Mouse (Mus musculus) heart, embryonic 10.5 days (tissue): Measurements from ENCODE around the gene Chrm3. TPM values are rescaled to one million over a fixed set of nuclear protein-coding genes. Genes with fewer than 3 reads are reported as not detected.
"Not testable (repeated sequence)": the region's sequence is repeated elsewhere in the genome, so short reads cannot be mapped to it uniquely, and the experiment has no call there.

Experiments
- DNase-seq: peaks from one replicate; pipeline ENCODE4 v3.0.0-alpha.2; 2017; ENCODE audit warnings: low spot score
- H3K27ac ChIP-seq: fragments of 300-500 bp; sonication (generic); 2 replicates; pipeline ENCODE4 v1.5.1; 2016; ENCODE audit warnings: mild to moderate bottlenecking
- H3K27me3 ChIP-seq: fragments of 300-500 bp; sonication (generic); 2 replicates; pipeline ENCODE4 v1.6.1; 2016; ENCODE audit warnings: mild to moderate bottlenecking; ENCODE audit not compliant: poor library complexity, insufficient read depth, severe bottlenecking
- H3K36me3 ChIP-seq: fragments of 300-500 bp; sonication (generic); 2 replicates; pipeline ENCODE4 v1.6.1; 2016; ENCODE audit warnings: mild to moderate bottlenecking, moderate library complexity
- H3K4me1 ChIP-seq: fragments of 300-500 bp; sonication (generic); 2 replicates; pipeline ENCODE4 v1.6.1; 2016; ENCODE audit warnings: mild to moderate bottlenecking
- H3K4me3 ChIP-seq: fragments of 300-500 bp; sonication (generic); 2 replicates; pipeline ENCODE4 v1.5.1; 2016; ENCODE audit warnings: mild to moderate bottlenecking, moderate library complexity
- H3K9me3 ChIP-seq: fragments of 300-500 bp; sonication (generic); 2 replicates; pipeline ENCODE4 v1.6.1; 2016; ENCODE audit warnings: mild to moderate bottlenecking, moderate library complexity
- WGBS: fragments of 180-500 bp; shearing (Covaris S2); methylation state at CpG from one replicate; pipeline ENCODE4 v1.1.7; 2016; 5-methylcytosine and 5-hydroxymethylcytosine counted together
- polyA plus RNA-seq: library from polyadenylated mRNA; unstranded; fragments of >200 nt; fragmentation: Nextera tagmentation; extraction: Ambion mirVana; gene quantifications from 2 replicates; pipeline ENCODE4 v1.2.1, GENCODE M21; 2016

Gene Chrm3
- 0.09 and 0.39 TPM in 2 replicates for polyA plus RNA-seq

GRCm38 (mm10) chr13:10360777-10361176, at the start of gene Chrm3:
Gene Chrm3, minus strand, starts transcription at chr13:10360847.
- H3K27me3 ChIP-seq, result peaks cover 50% of the 10 kb centered on the region
- 3% methylated on average over 18 of the region's 18 CpGs for WGBS

GRCm38 (mm10) chr13:10394364-10394763, 33.7 kb upstream of the Chrm3 start:
- H3K27me3 ChIP-seq, result no peaks in the 10 kb centered on the region
- no peaks in the 10 kb centered on the region for H3K9me3 ChIP-seq
- no peak for DNase-seq
- no peaks in the 10 kb centered on the region for H3K4me1 ChIP-seq
- no peaks in the 10 kb centered on the region for H3K36me3 ChIP-seq
- H3K27ac ChIP-seq, result no peak overlapping the region
- H3K4me3 ChIP-seq, result no peak overlapping the region
- 95% methylated on average over 2 of the region's 2 CpGs for WGBS

More at GRCm38 (mm10) chr13:10360777-10361176, at the start of gene Chrm3:
- DNase-seq, result no peak
- no peaks in the 10 kb centered on the region for H3K36me3 ChIP-seq
- H3K27ac ChIP-seq, result peak within 1 kb of the TSS; percentile 17; the same call in 1 of the 2 replicates
- no peaks in the 10 kb centered on the region for H3K9me3 ChIP-seq
- peak within 1 kb of the TSS; percentile 77 for H3K4me3 ChIP-seq
- peaks cover 13% of the 10 kb centered on the region; the same call in 1 of the 2 replicates for H3K4me1 ChIP-seq

GRCm38 (mm10) chr13:10375487-10375886, 14.8 kb upstream of the Chrm3 start:
- H3K4me3 ChIP-seq, H3K36me3 ChIP-seq, H3K9me3 ChIP-seq, H3K4me1 ChIP-seq, H3K27me3 ChIP-seq, H3K27ac ChIP-seq, DNase-seq: not testable (repeated sequence)

- peak overlapping the region; percentile 17; the same call in 1 of the 2 replicates for H3K27ac ChIP-seq
- WGBS, result under 1% methylated on average over 58 of the region's 60 CpGs
- peaks cover 50% of the 10 kb centered on the region for H3K27me3 ChIP-seq
- H3K36me3 ChIP-seq, result no peaks in the 10 kb centered on the region
- DNase-seq, result no peak
- H3K9me3 ChIP-seq, result no peaks in the 10 kb centered on the region
- H3K4me1 ChIP-seq, result peaks cover 13% of the 10 kb centered on the region; the same call in 1 of the 2 replicates
- H3K4me3 ChIP-seq, result peak overlapping the region; percentile 77
These were observed 400 bp downstream of the Chrm3 start for GRCm38 (mm10) chr13:10360199-10360694.

- H3K27ac ChIP-seq, result no peak overlapping the region
- no peaks in the 10 kb centered on the region for H3K9me3 ChIP-seq
- DNase-seq, result no peak
- 5% methylated on average over 26 of the region's 26 CpGs for WGBS
- no peaks in the 10 kb centered on the region for H3K36me3 ChIP-seq
- H3K4me1 ChIP-seq, result peaks cover 13% of the 10 kb centered on the region; the same call in 1 of the 2 replicates
- peak overlapping the region; percentile 77 for H3K4me3 ChIP-seq
- H3K27me3 ChIP-seq, result peaks cover 50% of the 10 kb centered on the region
These were observed 990 bp downstream of the Chrm3 start for GRCm38 (mm10) chr13:10359516-10360198.

GRCm38 (mm10) chr13:10355796-10356195, 4.9 kb downstream of the Chrm3 start:
- H3K4me1 ChIP-seq, result peaks cover 10% of the 10 kb centered on the region; the same call in 1 of the 2 replicates
- 79% methylated on average over 5 of the region's 5 CpGs for WGBS

GRCm38 (mm10) chr13:10354885-10355575, 5.6 kb downstream of the Chrm3 start:
- H3K27ac ChIP-seq, result no peak overlapping the region
- H3K27me3 ChIP-seq, result peaks cover 19% of the 10 kb centered on the region
- H3K9me3 ChIP-seq, result no peaks in the 10 kb centered on the region
- H3K4me3 ChIP-seq, result no peak overlapping the region
- no peak for DNase-seq
- H3K36me3 ChIP-seq, result no peaks in the 10 kb centered on the region
- WGBS, result 64% methylated on average over 2 of the region's 2 CpGs
- peaks cover 6% of the 10 kb centered on the region; the same call in 1 of the 2 replicates for H3K4me1 ChIP-seq

More at GRCm38 (mm10) chr13:10355796-10356195, 4.9 kb downstream of the Chrm3 start:
- no peak for DNase-seq
- Histone ChIP-seq H3K27me3 (peaks cover 27% of the 10 kb centered on the region), H3K27ac (no peak overlapping the region), H3K36me3 (no peaks in the 10 kb centered on the region), H3K9me3 (no peaks in the 10 kb centered on the region), H3K4me3 (no peak overlapping the region)

GRCm38 (mm10) chr13:10352141-10352540, 8.5 kb downstream of the Chrm3 start:
- Histone ChIP-seq H3K4me3 (no peak overlapping the region), H3K9me3 (no peaks in the 10 kb centered on the region), H3K4me1 (no peaks in the 10 kb centered on the region), H3K27me3 (no peaks in the 10 kb centered on the region), H3K27ac (no peak overlapping the region), H3K36me3 (no peaks in the 10 kb centered on the region)
- no peak for DNase-seq
- WGBS, result 84% methylated on average over 1 of the region's 1 CpGs

- Histone ChIP-seq H3K27me3 (no peaks in the 10 kb centered on the region), H3K9me3 (no peaks in the 10 kb centered on the region), H3K27ac (no peak overlapping the region), H3K4me3 (no peak overlapping the region), H3K36me3 (no peaks in the 10 kb centered on the region), H3K4me1 (no peaks in the 10 kb centered on the region)
- WGBS, result 56% methylated on average over 5 of the region's 5 CpGs
- DNase-seq, result no peak
These were observed 16.3 kb downstream of the Chrm3 start for GRCm38 (mm10) chr13:10344362-10344761.

- no peak for DNase-seq
- Histone ChIP-seq H3K9me3 (no peaks in the 10 kb centered on the region), H3K4me3 (no peak overlapping the region), H3K27ac (no peak overlapping the region), H3K36me3 (no peaks in the 10 kb centered on the region), H3K4me1 (no peaks in the 10 kb centered on the region), H3K27me3 (no peaks in the 10 kb centered on the region)
These were observed 25.1 kb downstream of the Chrm3 start for GRCm38 (mm10) chr13:10335558-10335957.

GRCm38 (mm10) chr13:10332762-10333161, 27.9 kb downstream of the Chrm3 start:
- Histone ChIP-seq H3K27me3 (no peaks in the 10 kb centered on the region), H3K36me3 (no peaks in the 10 kb centered on the region), H3K27ac (no peak overlapping the region), H3K9me3 (no peaks in the 10 kb centered on the region), H3K4me3 (no peak overlapping the region), H3K4me1 (no peaks in the 10 kb centered on the region)
- 82% methylated on average over 4 of the region's 4 CpGs for WGBS
- DNase-seq, result no peak

- Histone ChIP-seq H3K27ac (no peak overlapping the region), H3K9me3 (no peaks in the 10 kb centered on the region), H3K4me1 (no peaks in the 10 kb centered on the region)
These were observed 50.8 kb downstream of the Chrm3 start for GRCm38 (mm10) chr13:10309811-10310210.

GRCm38 (mm10) chr13:10295160-10295559, 65.5 kb downstream of the Chrm3 start:
- no peak overlapping the region for H3K27ac ChIP-seq
- H3K9me3 ChIP-seq, result no peaks in the 10 kb centered on the region
- H3K36me3 ChIP-seq, result no peaks in the 10 kb centered on the region
- 70% methylated on average over 2 of the region's 2 CpGs for WGBS
- no peak overlapping the region for H3K4me3 ChIP-seq
- no peaks in the 10 kb centered on the region for H3K4me1 ChIP-seq
- no peak for DNase-seq
- no peaks in the 10 kb centered on the region for H3K27me3 ChIP-seq

More at GRCm38 (mm10) chr13:10309811-10310210, 50.8 kb downstream of the Chrm3 start:
- no peak overlapping the region for H3K4me3 ChIP-seq
- no peaks in the 10 kb centered on the region for H3K36me3 ChIP-seq
- DNase-seq, result no peak
- H3K27me3 ChIP-seq, result no peaks in the 10 kb centered on the region
